Mouse (Mus musculus) ES-Bruce4 (cell line): ENCODE measurements around the gene Tpp1. TPM values are rescaled to one million over a fixed set of nuclear protein-coding genes. Genes with fewer than 3 reads are reported as not detected.
"Not testable (repeated sequence)": the region's sequence is repeated elsewhere in the genome, so short reads cannot be mapped to it uniquely, and the experiment has no call there.

Experiments
- H3K27ac ChIP-seq: 2 replicates; pipeline ENCODE4 v1.5.1; 2012; ENCODE audit warnings: low read length, inconsistent platforms; ENCODE audit not compliant: insufficient read depth
- H3K27me3 ChIP-seq: 2 replicates; pipeline ENCODE4 v1.6.1; 2012; ENCODE audit warnings: mild to moderate bottlenecking, low read length, inconsistent platforms; ENCODE audit not compliant: control insufficient read depth, poor library complexity, insufficient read depth, severe bottlenecking
- H3K36me3 ChIP-seq: 2 replicates; pipeline ENCODE4 v1.6.1; 2012; ENCODE audit warnings: inconsistent platforms, mild to moderate bottlenecking, low read length, moderate library complexity; ENCODE audit not compliant: control insufficient read depth, poor library complexity, insufficient read depth, severe bottlenecking
- H3K4me1 ChIP-seq: one replicate; pipeline ENCODE4 v1.8.1; 2011; ENCODE audit warnings: low read length; ENCODE audit not compliant: control insufficient read depth, insufficient read depth
- H3K4me3 ChIP-seq: 2 replicates; pipeline ENCODE4 v1.5.1; 2011; ENCODE audit warnings: low read depth, mild to moderate bottlenecking, low read length
- H3K9ac ChIP-seq: 2 replicates; pipeline ENCODE4 v1.6.1; 2012; ENCODE audit warnings: low read depth, mild to moderate bottlenecking, inconsistent platforms; ENCODE audit not compliant: poor library complexity, severe bottlenecking
- H3K9me3 ChIP-seq: replicated peaks from 2 replicates; pipeline ENCODE4 v1.6.1; 2012; ENCODE audit warnings: mild to moderate bottlenecking, low read length, inconsistent platforms; ENCODE audit not compliant: control insufficient read depth, poor library complexity, insufficient read depth, severe bottlenecking
- CTCF ChIP-seq: IDR thresholded peaks from one replicate; pipeline ENCODE4 v1.8.1; 2011; ENCODE audit warnings: low read depth, low read length
- EP300 ChIP-seq: IDR thresholded peaks from 2 replicates; pipeline ENCODE4 v1.6.1; 2011; ENCODE audit warnings: low read depth, low read length; ENCODE audit not compliant: insufficient read depth
- POLR2A ChIP-seq: IDR thresholded peaks from one replicate; pipeline ENCODE4 v1.8.1; 2011; ENCODE audit warnings: low read length; ENCODE audit not compliant: insufficient read depth
- polyA plus RNA-seq: library from polyadenylated mRNA; stranded (reverse); fragments of >200 nt; gene quantifications from 2 replicates; pipeline ENCODE4 v1.2.4, GENCODE M21; 2011; ENCODE audit warnings: low read depth; ENCODE audit not compliant: missing spikeins, insufficient read depth, insufficient read length

The Tpp1 gene
- polyA plus RNA-seq, 1 experiment, result 68.2 TPM

GRCm38 (mm10) chr7:105736911-105737521, 15.0 kb downstream of the Tpp1 start, which contains the start of gene Rrp8:
Gene Rrp8 (minus strand): TSS chr7:105737385.
- peak within 1 kb of the TSS; percentile 94 for H3K4me3 ChIP-seq
- H3K36me3 ChIP-seq, result peaks cover 38% of the 10 kb centered on the region
- H3K27me3 ChIP-seq, result no peaks in the 10 kb centered on the region
- peak within 1 kb of the TSS; percentile 95 for H3K9ac ChIP-seq
- TF ChIP-seq POLR2A (no peak), CTCF (no peak), EP300 (no peak)
- H3K9me3 ChIP-seq, result no peaks in the 10 kb centered on the region
- no peak within 1 kb of the TSS for H3K27ac ChIP-seq
- H3K4me1 ChIP-seq, result no peaks in the 10 kb centered on the region

GRCm38 (mm10) chr7:105736264-105736901, 15.7 kb downstream of the Tpp1 start, which contains the start of gene Ilk:
Gene Ilk (plus strand): TSS chr7:105736592.
- no peak for TF ChIP-seq CTCF
- peak; percentile 51; the same call in 1 of the 2 replicates for TF ChIP-seq EP300
- peak; percentile 13 for TF ChIP-seq POLR2A

GRCm38 (mm10) chr7:105735464-105735863, 16.6 kb downstream of the Tpp1 start:
- H3K9me3 ChIP-seq, H3K27me3 ChIP-seq, H3K4me1 ChIP-seq, H3K27ac ChIP-seq: not testable (repeated sequence)
- Histone ChIP-seq H3K36me3 (peaks cover 35% of the 10 kb centered on the region), H3K4me3 (peak overlapping the region; percentile 75), H3K9ac (peak overlapping the region; percentile 95)

More at GRCm38 (mm10) chr7:105736264-105736901, 15.7 kb downstream of the Tpp1 start, which contains the start of gene Ilk:
- Histone ChIP-seq H3K27ac (no peak within 1 kb of the TSS), H3K36me3 (peaks cover 38% of the 10 kb centered on the region), H3K27me3 (no peaks in the 10 kb centered on the region), H3K9ac (peak within 1 kb of the TSS; percentile 95), H3K4me1 (no peaks in the 10 kb centered on the region), H3K9me3 (no peaks in the 10 kb centered on the region), H3K4me3 (peak within 1 kb of the TSS; percentile 94)

GRCm38 (mm10) chr7:105734826-105735225, 17.2 kb downstream of the Tpp1 start:
- Histone ChIP-seq H3K27ac (no peak overlapping the region), H3K4me1 (no peaks in the 10 kb centered on the region), H3K36me3 (peaks cover 37% of the 10 kb centered on the region), H3K9me3 (no peaks in the 10 kb centered on the region), H3K9ac (peak overlapping the region; percentile 95; the same call in 1 of the 2 replicates), H3K4me3 (no peak overlapping the region), H3K27me3 (no peaks in the 10 kb centered on the region)
- TF ChIP-seq POLR2A (no peak), EP300 (no peak), CTCF (no peak)

GRCm38 (mm10) chr7:105733836-105734235, 18.2 kb downstream of the Tpp1 start:
- Histone ChIP-seq H3K27ac (no peak overlapping the region), H3K36me3 (peaks cover 42% of the 10 kb centered on the region), H3K27me3 (no peaks in the 10 kb centered on the region), H3K9ac (no peak overlapping the region), H3K9me3 (no peaks in the 10 kb centered on the region), H3K4me3 (no peak overlapping the region), H3K4me1 (no peaks in the 10 kb centered on the region)
- no peak for TF ChIP-seq POLR2A
- TF ChIP-seq EP300, result no peak
- no peak for TF ChIP-seq CTCF

GRCm38 (mm10) chr7:105728701-105729428, 23.2 kb downstream of the Tpp1 start:
- Histone ChIP-seq H3K9ac (no peak overlapping the region), H3K4me1 (no peaks in the 10 kb centered on the region), H3K9me3 (no peaks in the 10 kb centered on the region), H3K36me3 (peaks cover 31% of the 10 kb centered on the region), H3K27me3 (no peaks in the 10 kb centered on the region), H3K27ac (no peak overlapping the region), H3K4me3 (no peak overlapping the region)
- no peak for TF ChIP-seq EP300
- TF ChIP-seq POLR2A, result no peak
- TF ChIP-seq CTCF, result no peak
